Mouse (Mus musculus): ENCODE measurements at regions not wholly inside any gene's neighbourhood (a gene's known extent, or its start where the extent isn't known, plus 50 kb on each side); places are given as distances from the start of the nearest gene placed in this dataset.
A peak's percentile ranks its signal among the peaks of the same experiment; 100 is the strongest.
"Not testable (repeated sequence)": the region's sequence is repeated elsewhere in the genome, so short reads cannot be mapped to it uniquely, and the experiment has no call there.

DNA sequence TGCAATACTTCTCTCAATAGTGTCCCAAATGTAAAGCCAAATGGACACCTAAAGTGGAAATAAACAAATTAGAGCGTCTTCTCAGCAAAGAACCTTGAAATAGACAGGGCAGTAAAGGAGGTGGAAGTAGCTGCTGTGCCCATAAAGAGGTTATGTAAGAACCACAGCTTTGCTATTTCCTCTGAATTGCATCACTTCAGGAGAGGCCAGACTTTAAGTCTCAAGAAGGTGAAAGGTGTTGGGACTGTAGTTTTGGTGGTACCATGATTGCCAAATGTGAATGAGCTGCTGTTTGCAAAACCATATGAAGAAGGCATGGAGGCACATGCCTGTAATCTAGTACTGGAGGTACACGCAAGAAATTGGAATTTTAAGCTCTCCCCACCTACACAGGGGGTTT, 670.3 kb downstream of the Trib2 start:
- Histone ChIP-seq H3K4me3 (no peak overlapping the region), H3K27ac (no peak overlapping the region)
- no peak for TF ChIP-seq CTCF (IDR thresholded peaks at IDR 0.05)
- DNase-seq (ENCODE audit: extremely low spot score in 1 of 2, low spot score in 2 of 2): no peak
- intact Hi-C loops (cut with DNase I): no loop called here

DNA sequence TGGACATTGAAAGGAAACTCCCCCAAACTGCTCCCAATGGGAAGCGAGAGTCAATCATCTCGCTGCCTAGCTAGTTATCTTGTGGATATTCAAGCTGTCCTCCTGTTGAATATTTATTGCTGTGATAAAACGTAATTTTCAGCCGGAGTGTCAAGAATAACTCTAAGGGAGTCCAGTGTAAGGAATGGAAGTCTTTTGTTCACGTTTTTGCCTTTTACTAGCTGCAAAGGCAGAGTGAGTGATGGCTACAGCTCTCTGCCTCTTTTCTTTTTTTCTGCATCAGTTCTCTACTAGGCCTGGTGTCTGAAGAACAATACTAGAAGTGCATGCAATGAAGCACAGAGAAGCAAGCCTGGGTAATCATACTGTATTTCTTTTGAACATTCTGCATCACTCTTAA, 679.7 kb downstream of the Trib2 start:
- no peak overlapping the region for H3K27ac ChIP-seq
- no peak for TF ChIP-seq CTCF (IDR thresholded peaks at IDR 0.05)
- DNase-seq (ENCODE audit: extremely low spot score in 1 of 2, low spot score in 2 of 2): no peak
- intact Hi-C loops (cut with DNase I): no loop called here
- no peak overlapping the region for H3K4me3 ChIP-seq

DNA sequence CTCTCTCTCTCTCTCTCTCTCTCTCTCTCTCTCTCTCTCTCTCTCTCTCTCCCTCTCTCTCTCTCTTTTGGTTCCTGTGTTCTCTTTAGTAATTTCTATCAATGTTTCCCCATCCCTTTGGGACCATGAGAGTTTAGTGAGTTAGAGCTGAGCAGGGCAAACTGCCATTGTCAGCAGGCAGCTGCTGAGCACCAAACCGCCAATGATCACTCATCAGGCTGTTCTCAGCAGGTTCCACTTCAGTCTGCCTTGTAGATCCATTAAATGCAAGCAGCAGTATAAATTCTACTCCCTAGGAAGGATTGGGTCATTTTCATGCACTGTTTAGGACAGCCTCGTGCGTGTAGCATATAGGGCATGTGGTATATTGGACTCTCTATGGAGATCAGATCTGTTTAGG, 692.5 kb downstream of the Trib2 start:
- no peak for TF ChIP-seq CTCF (IDR thresholded peaks at IDR 0.05)
- H3K4me3 ChIP-seq: no peak overlapping the region
- no peak overlapping the region for H3K27ac ChIP-seq
- intact Hi-C loops (cut with DNase I): no loop called here
- no peak for DNase-seq (ENCODE audit: extremely low spot score in 1 of 2, low spot score in 2 of 2)

DNA sequence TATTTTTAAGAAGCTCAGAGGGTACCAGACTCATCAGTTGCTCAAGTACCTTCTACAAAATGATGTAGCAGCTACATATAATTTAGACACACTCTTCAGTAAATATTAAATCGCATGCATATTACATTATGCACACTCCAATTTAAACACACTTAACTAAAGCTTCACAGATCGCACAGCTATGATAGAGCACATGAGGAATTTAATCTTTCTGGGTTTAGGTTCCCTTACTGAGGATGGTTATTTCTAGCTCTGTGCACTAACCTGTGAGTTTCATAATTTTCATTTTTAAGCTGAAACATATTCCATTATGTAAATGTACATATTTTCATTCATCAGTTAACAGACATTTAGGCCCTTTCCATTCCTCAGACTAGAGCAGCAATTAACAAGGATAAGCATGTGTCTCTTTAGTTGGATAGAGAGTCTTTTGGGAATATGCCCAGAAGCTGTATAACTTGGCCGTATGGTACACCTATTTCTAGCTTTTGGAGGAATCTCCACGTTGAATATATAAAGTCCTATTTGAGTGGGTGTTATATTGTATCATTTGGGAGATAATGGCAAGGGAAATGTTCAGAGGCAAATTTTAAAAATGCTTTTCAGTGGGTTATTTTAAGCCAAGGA, 694.0 kb downstream of the Trib2 start:
- no peak for DNase-seq (ENCODE audit: extremely low spot score in 1 of 2, low spot score in 2 of 2)
- intact Hi-C loops (cut with DNase I): no loop called here
- no peak for TF ChIP-seq CTCF (IDR thresholded peaks at IDR 0.05)
- H3K27ac ChIP-seq: no peak overlapping the region
- H3K4me3 ChIP-seq: no peak overlapping the region

DNA sequence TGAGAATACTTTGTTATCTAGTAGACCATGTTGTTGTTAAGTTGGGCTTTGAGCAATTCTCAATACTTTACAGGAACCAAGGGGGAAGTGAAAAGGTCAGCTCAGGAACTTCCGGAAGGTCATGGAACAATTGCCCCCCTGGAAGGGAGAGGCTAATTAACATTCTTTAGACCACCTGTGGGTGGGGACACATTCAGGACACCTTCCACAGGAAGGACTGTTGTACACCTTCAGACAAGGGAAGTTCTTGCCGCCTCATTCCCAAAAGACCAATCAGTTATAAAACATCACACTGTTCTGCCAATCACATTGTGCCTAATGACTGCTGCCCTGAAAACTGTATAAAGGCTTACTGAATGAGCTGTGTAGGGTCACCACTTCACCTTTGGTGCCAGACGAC, 701.2 kb downstream of the Trib2 start:
- no peak for DNase-seq (ENCODE audit: extremely low spot score in 1 of 2, low spot score in 2 of 2)
- intact Hi-C loops (cut with DNase I): no loop called here
- TF ChIP-seq CTCF (IDR thresholded peaks at IDR 0.05): no peak
- H3K27ac ChIP-seq: no peak overlapping the region
- H3K4me3 ChIP-seq: no peak overlapping the region

DNA sequence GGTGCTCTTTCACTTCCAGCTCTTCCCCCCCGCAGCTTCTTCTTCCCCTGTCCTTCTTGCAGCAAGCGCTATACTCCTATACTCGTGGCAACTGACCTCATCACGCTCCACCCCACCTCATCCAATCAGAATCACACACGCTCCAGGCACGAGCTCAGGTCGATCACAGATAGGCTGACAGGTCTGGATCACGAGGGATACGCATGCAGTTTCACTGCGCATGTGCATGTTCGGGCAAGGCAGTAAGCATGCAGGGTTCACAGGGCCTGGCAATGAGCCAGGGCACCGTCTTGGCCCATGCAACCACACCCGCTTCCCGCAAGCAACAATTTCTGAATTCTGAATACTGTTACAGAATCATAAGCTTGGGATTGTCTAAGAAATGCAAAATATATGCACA, 701.9 kb downstream of the Trib2 start:
- no peak for TF ChIP-seq CTCF (IDR thresholded peaks at IDR 0.05)
- Histone ChIP-seq H3K27ac (no peak overlapping the region), H3K4me3 (no peak overlapping the region)
- DNase-seq (ENCODE audit: extremely low spot score in 1 of 2, low spot score in 2 of 2): no peak
- intact Hi-C loops (cut with DNase I): no loop called here

DNA sequence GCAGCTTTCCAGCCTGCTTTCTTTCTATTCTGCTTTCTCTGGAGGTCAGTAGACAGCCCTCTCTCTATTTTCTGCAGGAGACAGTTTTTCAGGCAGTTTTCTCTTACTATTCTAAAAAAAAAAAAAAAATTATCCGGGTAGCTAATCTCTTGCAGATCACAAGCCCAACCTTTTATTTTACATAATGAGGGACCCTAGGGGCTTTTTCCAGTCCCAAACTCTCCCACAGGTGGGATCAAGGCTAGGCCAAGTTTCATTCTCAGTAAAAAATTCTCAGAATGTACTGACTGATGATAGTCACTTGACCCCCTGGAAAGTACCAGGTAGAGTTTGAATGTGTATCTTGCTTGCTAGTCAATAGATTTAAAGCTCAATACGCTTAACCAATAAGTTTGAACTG, 705.7 kb downstream of the Trib2 start:
- no peak for DNase-seq (ENCODE audit: extremely low spot score in 1 of 2, low spot score in 2 of 2)
- intact Hi-C loops (cut with DNase I): no loop called here
- no peak overlapping the region for H3K4me3 ChIP-seq

DNA sequence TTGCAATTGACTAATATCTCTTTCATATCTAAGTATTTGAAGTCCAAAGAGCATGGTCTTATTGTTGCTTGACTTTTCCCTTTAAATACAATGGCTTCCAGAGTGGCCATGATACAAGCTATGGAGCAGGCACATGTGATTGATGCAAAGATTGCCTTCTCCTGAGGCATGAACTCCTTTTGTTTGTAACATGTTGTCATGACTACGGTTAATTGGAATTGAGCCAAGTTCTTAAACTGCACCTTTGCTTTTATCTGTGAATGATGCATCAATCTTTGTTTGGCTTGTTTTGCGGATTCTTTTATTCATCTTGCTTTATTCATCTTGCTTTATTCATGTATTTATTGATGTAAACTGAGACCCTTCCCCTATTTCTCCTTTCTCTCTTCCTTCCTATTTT, 711.8 kb downstream of the Trib2 start:
- intact Hi-C loops (cut with DNase I): no loop called here
- Histone ChIP-seq H3K27ac (no peak overlapping the region), H3K4me3 (no peak overlapping the region)
- TF ChIP-seq CTCF (IDR thresholded peaks at IDR 0.05): no peak
- no peak for DNase-seq (ENCODE audit: extremely low spot score in 1 of 2, low spot score in 2 of 2)

More for the DNA sequence above, 705.7 kb downstream of the Trib2 start:
- no peak for TF ChIP-seq CTCF (IDR thresholded peaks at IDR 0.05)
- no peak overlapping the region for H3K27ac ChIP-seq

DNA sequence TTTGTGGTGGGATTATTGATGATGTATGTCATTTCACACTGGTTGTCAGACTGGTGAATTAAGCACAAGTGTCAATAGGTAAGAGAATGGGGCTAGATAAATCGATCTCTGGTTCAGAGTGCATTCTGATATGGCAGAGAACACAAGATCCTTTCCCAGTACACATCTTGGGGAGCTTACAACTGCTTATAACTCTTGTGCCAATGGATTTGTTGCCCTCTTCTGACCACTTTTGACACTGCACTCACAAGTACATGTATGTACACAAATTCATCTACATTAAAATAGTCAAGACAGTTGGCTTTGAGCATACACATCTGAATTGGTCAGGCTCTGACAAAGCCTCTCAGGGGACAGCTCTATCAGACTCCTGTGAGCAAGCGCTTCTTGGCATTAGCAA, 738.1 kb downstream of the Trib2 start:
- H3K27ac ChIP-seq: no peak overlapping the region
- intact Hi-C loops (cut with DNase I): no loop called here
- no peak overlapping the region for H3K4me3 ChIP-seq
- TF ChIP-seq CTCF (IDR thresholded peaks at IDR 0.05): peak; percentile 55
- DNase-seq (ENCODE audit: extremely low spot score in 1 of 2, low spot score in 2 of 2): no peak

DNA sequence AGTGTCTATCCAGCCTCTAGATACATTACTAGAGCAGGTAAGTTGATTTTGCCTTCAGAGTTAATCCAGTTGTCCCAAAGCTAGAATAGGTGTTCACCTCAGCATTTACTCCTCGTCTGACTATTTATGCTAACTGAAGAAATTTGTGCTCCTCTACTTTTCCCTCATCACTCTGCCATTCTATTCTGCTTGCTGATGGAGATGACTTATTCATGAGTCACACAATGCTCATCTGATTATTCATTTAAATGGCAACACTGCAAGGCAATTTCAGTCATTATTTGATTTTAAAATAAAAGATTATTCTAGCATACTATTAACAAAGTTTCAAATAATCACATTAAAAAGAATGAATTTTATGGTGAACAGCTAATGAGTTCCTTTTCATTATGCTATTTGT, 752.4 kb downstream of the Trib2 start:
- DNase-seq (ENCODE audit: extremely low spot score in 1 of 2, low spot score in 2 of 2): no peak
- Histone ChIP-seq H3K27ac (no peak overlapping the region), H3K4me3 (no peak overlapping the region)
- TF ChIP-seq CTCF (IDR thresholded peaks at IDR 0.05): no peak
- intact Hi-C loops (cut with DNase I): no loop called here

DNA sequence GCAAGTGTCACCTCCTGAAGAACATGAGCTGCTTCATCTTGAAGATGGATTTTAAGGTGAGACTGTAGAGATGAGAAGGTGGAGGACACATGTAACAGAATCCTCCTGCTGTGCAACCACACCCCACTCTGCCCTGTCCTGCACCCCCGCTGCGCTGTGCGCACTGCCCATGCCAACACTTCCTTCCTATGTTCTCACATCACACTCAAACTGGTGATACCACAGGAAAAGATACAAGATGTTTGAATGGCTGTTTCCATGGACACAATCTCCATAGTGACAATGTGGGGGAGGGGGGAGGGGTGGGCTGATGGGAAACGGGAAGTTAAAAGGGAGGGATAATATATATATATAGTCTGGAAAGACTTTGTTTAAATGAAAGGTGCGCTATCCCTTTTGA, 765.3 kb downstream of the Trib2 start:
- Histone ChIP-seq H3K27ac (no peak overlapping the region), H3K4me3 (no peak overlapping the region)
- DNase-seq (ENCODE audit: extremely low spot score in 1 of 2, low spot score in 2 of 2): no peak
- intact Hi-C loops (cut with DNase I): no loop called here
- TF ChIP-seq CTCF (IDR thresholded peaks at IDR 0.05): no peak

DNA sequence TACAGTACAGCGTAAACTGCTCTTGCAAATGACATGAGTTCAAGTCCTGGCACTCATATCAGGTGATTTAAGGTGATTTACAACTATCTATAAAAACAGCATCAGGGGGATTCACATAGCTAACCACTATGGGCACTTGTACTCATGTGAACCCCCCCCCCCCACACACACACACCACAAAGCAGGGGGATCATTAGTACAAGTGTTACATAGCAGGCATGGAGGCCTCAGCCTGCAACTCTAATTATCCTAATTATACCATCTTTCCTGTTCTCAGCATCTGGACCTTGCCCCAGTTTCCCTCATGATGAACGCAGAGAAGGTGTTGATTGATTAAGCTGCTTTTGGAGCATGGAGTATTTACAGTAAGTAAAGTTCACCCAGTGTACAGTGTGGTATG, 773.5 kb downstream of the Trib2 start:
- H3K27ac ChIP-seq: no peak overlapping the region
- intact Hi-C loops (cut with DNase I): no loop called here
- no peak for TF ChIP-seq CTCF (IDR thresholded peaks at IDR 0.05)
- no peak overlapping the region for H3K4me3 ChIP-seq
- no peak for DNase-seq (ENCODE audit: extremely low spot score in 1 of 2, low spot score in 2 of 2)

DNA sequence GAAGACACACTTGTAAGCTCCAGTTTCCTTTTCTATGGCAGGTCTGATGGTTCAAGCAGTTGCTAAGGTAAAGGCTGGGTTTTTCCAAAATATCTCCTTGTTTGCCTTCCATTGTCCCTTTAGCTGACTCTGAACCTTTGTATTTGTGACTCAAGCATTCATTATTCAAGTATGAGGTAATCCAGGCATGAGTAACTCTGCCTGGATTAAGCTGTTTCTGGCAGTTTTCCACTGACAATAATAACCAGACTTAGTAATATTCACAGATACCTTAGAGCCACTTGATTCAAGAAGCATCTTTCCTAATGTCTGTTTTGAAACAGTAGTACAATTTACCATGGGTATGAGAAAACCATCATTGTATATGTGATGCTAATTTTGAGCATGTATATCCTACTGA, 805.6 kb downstream of the Trib2 start:
- intact Hi-C loops (cut with DNase I): no loop called here
- DNase-seq (ENCODE audit: extremely low spot score in 1 of 2, low spot score in 2 of 2): no peak
- TF ChIP-seq CTCF (IDR thresholded peaks at IDR 0.05): no peak
- Histone ChIP-seq H3K4me3 (no peak overlapping the region), H3K27ac (no peak overlapping the region)

DNA sequence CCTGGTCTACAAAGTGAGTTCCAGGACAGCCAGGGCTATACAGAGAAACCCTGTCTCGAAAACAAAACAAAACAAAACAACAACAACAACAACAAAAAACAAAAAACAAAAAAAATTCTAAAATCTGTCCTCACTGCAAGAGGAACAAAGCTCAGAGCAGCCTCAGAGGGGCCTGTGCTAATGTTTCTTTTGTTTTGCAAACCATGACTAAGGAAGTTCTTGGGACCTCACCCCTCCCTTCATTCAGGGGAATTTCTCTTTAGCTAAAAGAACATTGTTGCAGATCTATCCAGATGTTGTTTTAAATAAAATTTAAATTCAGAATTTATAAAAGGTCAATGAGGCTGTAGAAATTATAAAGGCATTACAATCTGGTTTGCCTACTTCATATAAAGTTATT, 814.3 kb downstream of the Trib2 start:
- H3K4me3 ChIP-seq; DNase-seq (ENCODE audit: extremely low spot score in 1 of 2, low spot score in 2 of 2); H3K27ac ChIP-seq; intact Hi-C loops (cut with DNase I): not testable (repeated sequence)

Small RNA genes in the stretch of these regions (microRNA-seq; reads per million reads assigned to microRNA genes)
- gene Gm27682: 0 reads per million in 2 experiments
